Mouse (Mus musculus): ENCODE measurements around the gene Draxin.

DNA sequence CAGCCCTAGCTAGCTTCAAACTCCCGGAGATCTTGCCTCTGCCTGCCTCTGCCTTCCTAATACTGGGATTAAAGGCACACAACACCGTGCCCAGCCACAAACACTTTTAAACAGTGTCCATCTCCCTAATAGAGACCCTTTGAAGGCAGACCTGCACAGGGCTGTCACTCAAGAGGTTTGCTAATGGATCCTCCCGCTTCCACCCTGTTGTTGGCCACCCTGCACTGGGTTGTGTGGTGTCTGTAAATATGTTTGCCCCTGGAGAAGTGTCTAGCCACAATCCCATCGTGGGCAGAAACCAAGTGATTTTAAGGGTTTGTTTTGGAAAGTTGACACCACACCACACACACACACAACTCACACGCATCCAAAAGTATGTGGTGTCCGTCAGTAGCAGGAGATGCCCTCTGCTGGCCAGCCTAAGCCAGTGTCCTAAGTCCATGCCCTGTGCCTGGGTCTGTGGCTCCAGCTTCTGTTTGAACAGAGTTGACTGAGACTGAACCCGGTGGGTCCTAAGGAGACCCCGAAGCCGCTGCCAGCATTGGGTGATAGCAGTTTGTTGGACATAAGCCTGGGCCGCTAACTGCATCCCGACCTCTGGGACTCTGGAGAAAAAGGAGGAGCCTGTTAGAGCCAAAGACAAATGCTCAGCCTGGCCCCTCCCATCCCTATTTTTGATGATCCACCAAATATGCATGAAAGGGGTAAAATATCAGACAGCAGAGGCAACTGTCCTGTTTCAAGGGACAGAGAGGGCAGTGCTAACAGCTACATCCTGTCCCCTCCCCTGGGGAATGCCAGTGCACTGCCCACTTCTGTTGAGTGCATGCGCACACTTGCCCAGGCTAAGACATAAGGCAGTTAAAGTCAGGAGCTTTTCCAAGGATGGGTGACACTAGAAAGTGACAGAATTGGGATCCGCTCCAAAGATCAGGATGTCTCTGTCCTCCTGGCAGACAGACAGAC, 70.1 kb downstream of the Draxin start:
- TF ChIP-seq CTCF (IDR thresholded peaks at IDR 0.05 in 2 of 3, conservative IDR thresholded peaks at IDR 0.05 in 1 of 3; ENCODE audit: control insufficient read depth in 1 of 3, insufficient read depth in 1 of 3, low read depth in 2 of 3, low read length in 3 of 3, poor library complexity in 1 of 3, severe bottlenecking in 1 of 3) (peak; percentile 49 to 76 (median 63)), TBP (IDR thresholded peaks at IDR 0.05; ENCODE audit: low read depth, low read length) (no peak), MEF2A (IDR thresholded peaks at IDR 0.05; ENCODE audit: extremely low read depth, insufficient replicate concordance, low read depth, low read length, poor library complexity, severe bottlenecking) (no peak), RCOR1 (IDR thresholded peaks at IDR 0.05; ENCODE audit: low read depth, low read length) (no peak), UBTF (IDR thresholded peaks at IDR 0.05; ENCODE audit: borderline replicate concordance, insufficient read depth, low read depth, low read length) (no peak), JUND (IDR thresholded peaks at IDR 0.05; ENCODE audit: low read depth, low read length) (no peak), ZMIZ1 (IDR thresholded peaks at IDR 0.05; ENCODE audit: low read depth, low read length) (no peak)
